Mouse (Mus musculus) testis, adult 2 months (tissue): ENCODE results near the gene Khnyn. TPM values are rescaled to one million over a fixed set of nuclear protein-coding genes. Genes with fewer than 3 reads are reported as not detected.
A peak's percentile ranks its signal among the peaks of the same experiment; 100 is the strongest.

Experiments used
- H3K27ac ChIP-seq: fragments of 200-500 bp; 2 replicates; pipeline ENCODE4 v1.5.1; 2012; ENCODE audit warnings: low read depth, low read length; ENCODE audit not compliant: control insufficient read depth, insufficient read depth
- H3K27me3 ChIP-seq: fragments of 200-500 bp; 2 replicates; pipeline ENCODE4 v1.6.1; 2012; ENCODE audit warnings: mild to moderate bottlenecking, low read length, moderate library complexity; ENCODE audit not compliant: control insufficient read depth, insufficient read depth
- H3K36me3 ChIP-seq: fragments of 200-500 bp; 2 replicates; pipeline ENCODE4 v1.6.1; 2012; ENCODE audit warnings: mild to moderate bottlenecking, low read length; ENCODE audit not compliant: control insufficient read depth, insufficient read depth
- H3K4me1 ChIP-seq: fragments of 200-500 bp; 2 replicates; pipeline ENCODE4 v1.6.1; 2012; ENCODE audit warnings: low read length; ENCODE audit not compliant: control insufficient read depth, insufficient read depth
- H3K4me3 ChIP-seq: fragments of 200-500 bp; 2 replicates; pipeline ENCODE4 v1.5.1; 2012; ENCODE audit warnings: low read depth, mild to moderate bottlenecking, low read length, moderate library complexity, mixed read lengths; ENCODE audit not compliant: control insufficient read depth
- CTCF ChIP-seq: fragments of 200-500 bp; IDR thresholded peaks from 2 replicates; pipeline ENCODE4 v1.5.1; 2012; ENCODE audit warnings: low read depth, mild to moderate bottlenecking, inconsistent platforms, low read length, moderate library complexity; ENCODE audit not compliant: control insufficient read depth, insufficient read depth, insufficient replicate concordance
- POLR2A ChIP-seq: fragments of 200-500 bp; IDR thresholded peaks from 2 replicates; pipeline ENCODE4 v1.6.1; 2012; ENCODE audit warnings: low read depth, mild to moderate bottlenecking, inconsistent platforms, low read length, moderate library complexity; ENCODE audit not compliant: control insufficient read depth
- polyA plus RNA-seq: library from polyadenylated mRNA; depleted of rRNA; stranded (reverse); fragments of >200 nt; gene quantifications from 2 replicates; pipeline ENCODE4 v1.2.3, GENCODE M21; 2012

Gene Khnyn
- polyA plus RNA-seq, 1 experiment, result 5.1 TPM

- H3K4me1 ChIP-seq, result peaks cover 12% of the 10 kb centered on the region
These were observed 31.8 kb upstream of the Khnyn start for GRCm38 (mm10) chr14:55852646-55853551.

GRCm38 (mm10) chr14:55853621-55854285, 31.0 kb upstream of the Khnyn start, which contains the start of gene Nynrin:
Nynrin (plus strand) TSS chr14:55854010.
- Histone ChIP-seq H3K27me3 (no peaks in the 10 kb centered on the region), H3K36me3 (no peaks in the 10 kb centered on the region), H3K27ac (peak within 1 kb of the TSS; percentile 10; the same call in 1 of the 2 replicates), H3K4me3 (peak within 1 kb of the TSS; percentile 55), H3K4me1 (peaks cover 12% of the 10 kb centered on the region)
- TF ChIP-seq CTCF (no peak), POLR2A (no peak)

More at GRCm38 (mm10) chr14:55852646-55853551, 31.8 kb upstream of the Khnyn start:
- Histone ChIP-seq H3K27ac (no peak overlapping the region), H3K36me3 (no peaks in the 10 kb centered on the region), H3K27me3 (no peaks in the 10 kb centered on the region), H3K4me3 (no peak overlapping the region)
- TF ChIP-seq CTCF, result no peak
- TF ChIP-seq POLR2A, result no peak

GRCm38 (mm10) chr14:55854406-55855100, 30.2 kb upstream of the Khnyn start:
- H3K4me1 ChIP-seq, result peaks cover 12% of the 10 kb centered on the region
- no peak for TF ChIP-seq POLR2A
- TF ChIP-seq CTCF, result no peak
- H3K27me3 ChIP-seq, result no peaks in the 10 kb centered on the region
- no peaks in the 10 kb centered on the region for H3K36me3 ChIP-seq
- H3K27ac ChIP-seq, result peak overlapping the region; percentile 10; the same call in 1 of the 2 replicates
- peak overlapping the region; percentile 55 for H3K4me3 ChIP-seq

GRCm38 (mm10) chr14:55855101-55855561, 29.6 kb upstream of the Khnyn start:
- Histone ChIP-seq H3K27me3 (no peaks in the 10 kb centered on the region), H3K4me1 (peaks cover 12% of the 10 kb centered on the region), H3K27ac (no peak overlapping the region), H3K36me3 (no peaks in the 10 kb centered on the region), H3K4me3 (peak overlapping the region; percentile 5)
- TF ChIP-seq POLR2A (no peak), CTCF (no peak)

DNA sequence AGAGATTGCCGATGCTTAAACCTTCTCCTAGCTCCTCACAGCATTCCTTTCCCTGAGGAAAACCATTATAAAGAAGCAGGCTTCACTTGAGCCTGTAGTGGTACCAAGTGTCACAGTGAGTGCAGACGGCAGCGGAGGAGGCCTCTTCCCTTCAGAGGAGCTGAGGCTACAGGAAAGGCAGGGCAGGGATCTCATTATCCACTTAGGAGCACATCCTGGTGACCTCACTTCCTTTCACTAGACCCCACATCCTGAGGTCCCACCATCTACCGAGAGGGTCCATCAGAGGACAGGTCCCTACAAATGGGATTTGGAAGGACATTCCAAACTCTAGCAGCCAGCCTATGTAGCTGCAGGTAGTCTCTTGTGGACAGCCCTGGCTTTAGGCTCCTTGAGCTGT, 27.2 kb upstream of the Khnyn start:
- H3K27ac ChIP-seq, result no peak overlapping the region
- H3K36me3 ChIP-seq, result no peaks in the 10 kb centered on the region
- TF ChIP-seq CTCF (no peak), POLR2A (no peak)
- H3K4me3 ChIP-seq, result no peak overlapping the region
- no peaks in the 10 kb centered on the region for H3K27me3 ChIP-seq
- H3K4me1 ChIP-seq, result peaks cover 16% of the 10 kb centered on the region

- Histone ChIP-seq H3K36me3 (no peaks in the 10 kb centered on the region), H3K27ac (no peak overlapping the region), H3K27me3 (no peaks in the 10 kb centered on the region), H3K4me3 (no peak overlapping the region), H3K4me1 (peaks cover 7% of the 10 kb centered on the region; the same call in 1 of the 2 replicates)
- TF ChIP-seq CTCF, result no peak
These were observed 22.6 kb upstream of the Khnyn start for GRCm38 (mm10) chr14:55862186-55862585.
